Mouse (Mus musculus) kidney, adult 8-10 months (tissue): ENCODE measurements at regions not wholly inside any gene's neighbourhood (a gene's known extent, or its start where the extent isn't known, plus 50 kb on each side); places are given as distances from the start of the nearest gene placed in this dataset.

Experiments
- DNase-seq, 2 experiments: peaks; one replicate each; pipeline ENCODE4 v3.0.0; 2022

DNA sequence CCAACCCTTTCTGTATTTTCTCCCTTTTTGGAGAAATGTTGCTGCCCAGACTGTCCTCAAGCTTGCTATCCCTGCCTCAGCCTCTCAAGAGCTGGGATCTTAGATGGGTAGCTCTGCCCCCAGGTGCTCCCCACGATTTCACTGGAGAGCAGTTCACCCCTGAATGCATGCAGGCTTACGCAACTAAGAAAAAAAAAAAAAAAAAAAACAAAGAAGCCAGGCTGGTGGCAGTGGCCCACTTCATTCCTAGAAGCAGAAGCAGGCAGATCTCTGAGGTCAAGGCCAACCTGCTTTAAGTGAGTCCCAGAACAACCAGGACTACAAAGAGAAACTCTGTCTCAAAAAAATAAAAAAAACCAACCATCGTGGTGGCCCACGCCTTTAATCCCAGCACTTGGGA is 51.2 kb upstream of the Fbxo11 start:
- DNase-seq: no peak

DNA sequence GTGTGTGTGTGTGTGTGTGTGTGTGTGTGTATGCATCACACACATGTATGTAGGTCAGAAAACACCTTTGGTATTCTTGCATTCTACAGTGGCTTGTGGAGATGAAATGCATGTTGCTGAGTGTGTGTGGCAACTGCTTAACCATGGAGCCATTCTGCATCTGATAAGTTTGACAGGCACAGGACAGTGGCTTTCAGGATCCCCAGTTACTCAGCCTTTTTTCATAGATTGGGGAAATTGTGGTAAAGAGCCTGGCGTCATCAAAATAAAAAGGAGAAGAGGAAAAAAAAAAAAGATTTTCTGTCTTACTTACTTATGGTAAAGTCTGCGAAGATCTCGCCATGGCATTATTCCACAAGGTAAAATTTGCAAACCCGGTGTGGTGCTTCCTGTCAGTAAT is 53.6 kb upstream of the Fbxo11 start:
- no peak for DNase-seq

DNA sequence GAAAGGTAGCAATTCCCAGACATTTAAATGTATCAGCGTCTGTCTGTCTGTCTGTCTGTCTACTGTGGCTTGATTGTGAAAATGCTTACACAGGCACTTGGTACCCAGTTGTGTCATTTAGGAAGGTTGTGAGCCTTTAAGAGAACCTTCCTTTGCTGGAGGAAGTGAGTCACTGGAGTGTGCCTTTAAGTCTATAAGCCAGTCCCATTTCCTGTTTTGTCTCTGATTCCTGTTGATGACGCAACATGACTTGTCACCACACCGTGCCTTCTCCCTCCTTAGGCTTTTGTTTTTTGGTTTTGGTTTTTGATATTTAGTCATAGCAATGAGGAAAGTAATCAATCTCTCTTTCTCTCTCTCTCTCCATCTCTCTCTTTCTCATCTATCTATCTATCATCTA is 58.6 kb upstream of the Fbxo11 start:
- no peak for DNase-seq

DNA sequence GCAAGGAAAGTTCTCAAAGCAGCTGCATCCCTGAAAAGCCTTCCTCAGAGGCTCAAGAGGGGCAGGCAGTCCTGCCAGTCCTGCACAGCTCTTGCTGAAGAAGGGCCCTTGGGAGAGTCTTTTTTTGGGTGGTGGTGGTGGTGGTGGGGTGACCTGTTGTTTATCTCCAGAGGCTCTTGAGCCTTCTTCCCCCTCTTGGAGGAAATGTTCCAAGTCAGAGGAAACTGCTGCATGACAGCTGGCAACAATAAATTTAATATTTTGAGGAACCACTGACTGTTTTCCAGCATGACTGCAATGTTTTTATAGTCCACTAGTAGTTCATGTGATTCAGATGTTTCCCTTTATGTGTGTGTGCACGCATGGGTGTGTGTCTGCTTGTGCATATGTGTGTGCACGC is 62.0 kb upstream of the Fbxo11 start:
- DNase-seq: no peak

DNA sequence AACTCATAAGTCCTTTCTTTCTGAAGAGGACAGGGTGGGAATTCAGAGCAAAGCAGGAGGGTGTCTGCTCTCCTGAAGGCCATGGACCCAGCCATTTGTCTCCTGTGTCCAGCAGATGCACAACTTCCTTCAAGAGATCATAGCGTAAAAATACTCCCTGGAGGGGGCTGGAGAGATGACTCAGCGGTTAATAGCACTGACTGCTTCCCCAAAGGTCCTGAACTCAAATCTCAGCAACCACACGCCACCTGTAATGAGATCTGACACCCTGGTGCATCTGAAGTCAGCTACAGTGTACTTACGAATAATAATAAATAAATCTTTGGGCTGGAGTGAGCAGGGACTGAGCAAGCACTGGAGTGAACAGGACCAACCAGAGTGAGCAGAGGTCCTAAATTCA is 66.2 kb upstream of the Fbxo11 start:
- DNase-seq: no peak

DNA sequence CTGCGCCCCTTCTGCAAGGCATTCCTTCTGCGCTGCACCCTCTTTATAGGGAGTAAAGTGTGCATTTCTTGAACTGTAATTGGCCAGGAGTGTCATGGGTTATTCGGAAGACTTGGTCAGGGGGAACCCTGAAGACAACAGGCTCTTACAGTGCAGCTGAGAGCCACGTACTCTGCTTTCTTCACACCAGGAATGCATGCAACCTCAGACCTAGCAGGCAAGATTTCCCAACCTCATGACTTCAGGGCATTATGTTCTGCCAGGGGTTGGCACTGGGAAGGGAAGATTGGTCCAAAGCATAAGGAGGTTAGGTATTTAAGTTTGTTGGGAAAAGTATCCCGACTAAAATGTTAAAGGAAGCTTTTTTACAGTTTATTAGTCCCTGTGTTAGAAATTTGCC is 66.9 kb upstream of the Fbxo11 start:
- no peak for DNase-seq

DNA sequence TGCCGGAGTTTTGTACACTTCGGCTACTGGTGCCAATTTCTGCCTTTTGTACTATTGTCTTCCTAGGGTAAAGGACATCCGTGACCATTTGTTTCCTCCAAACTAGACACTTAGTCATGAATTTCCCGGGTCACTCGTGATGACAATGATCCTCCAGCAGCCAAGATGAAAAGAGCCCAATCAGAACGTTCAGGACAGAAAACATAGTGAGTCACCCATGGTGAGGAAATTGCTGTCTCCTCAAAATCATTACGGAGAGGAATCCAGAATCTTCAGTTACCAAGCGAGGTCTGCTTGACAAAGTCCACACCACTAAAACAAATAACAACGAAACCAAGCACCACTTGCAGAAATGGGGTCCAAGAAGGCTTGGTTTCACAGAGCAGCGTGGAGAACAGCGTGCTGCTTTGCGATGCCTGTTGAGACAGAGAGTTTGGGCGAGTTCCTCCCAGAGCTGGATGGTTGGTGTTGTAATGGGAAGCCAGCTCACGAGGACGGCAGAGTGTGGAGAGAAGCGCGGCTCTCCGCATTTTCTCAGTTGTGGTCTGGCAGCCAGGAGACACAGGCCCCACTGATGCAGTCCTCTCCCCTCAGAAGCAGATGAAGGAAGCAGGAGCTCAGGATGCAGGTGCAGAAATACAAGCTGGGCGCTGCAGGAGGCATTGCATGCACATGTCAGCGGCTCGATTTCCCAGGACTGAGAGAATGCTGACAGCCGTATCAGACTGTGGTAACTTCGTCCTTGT is 67.7 kb upstream of the Fbxo11 start:
- DNase-seq: no peak

DNA sequence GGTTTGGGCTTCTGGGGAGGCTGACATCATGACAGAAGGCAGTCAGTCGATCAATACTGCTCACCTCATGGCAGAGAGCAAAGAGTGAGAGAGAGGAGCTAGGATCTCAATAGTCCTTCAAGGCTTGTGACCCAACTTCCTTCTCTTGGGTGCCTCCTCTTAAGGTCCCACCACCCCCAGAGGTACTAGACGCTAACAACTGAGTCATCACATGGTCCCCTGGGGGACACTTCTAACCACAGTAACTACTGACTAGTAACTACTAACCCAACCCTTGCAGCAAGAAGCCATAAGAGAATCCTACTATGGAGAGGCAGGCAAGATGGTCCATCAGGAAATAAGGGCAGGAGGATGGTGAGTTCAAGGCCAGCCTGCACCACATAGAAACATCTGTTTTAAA is 69.5 kb upstream of the Fbxo11 start:
- DNase-seq: no peak

DNA sequence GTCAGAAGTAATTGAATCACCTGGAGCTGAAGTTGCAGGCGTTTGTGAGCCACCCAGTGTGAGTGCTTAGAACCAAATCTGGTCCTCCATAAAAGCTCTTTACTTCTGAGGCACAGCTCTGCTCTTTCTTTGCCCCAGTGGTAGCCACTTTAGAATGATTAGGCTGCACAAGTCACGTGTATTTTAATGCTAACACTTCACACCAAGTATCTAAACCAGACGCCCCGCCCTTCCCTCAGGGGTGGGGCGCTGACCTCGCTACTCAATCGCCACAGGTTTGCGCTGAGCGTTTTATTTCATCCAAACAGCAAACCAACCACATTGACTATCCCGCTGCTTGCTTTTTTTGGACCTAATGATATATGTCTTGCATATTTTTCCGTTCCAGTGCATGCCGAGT is 76.4 kb upstream of the Fbxo11 start:
- no peak for DNase-seq

DNA sequence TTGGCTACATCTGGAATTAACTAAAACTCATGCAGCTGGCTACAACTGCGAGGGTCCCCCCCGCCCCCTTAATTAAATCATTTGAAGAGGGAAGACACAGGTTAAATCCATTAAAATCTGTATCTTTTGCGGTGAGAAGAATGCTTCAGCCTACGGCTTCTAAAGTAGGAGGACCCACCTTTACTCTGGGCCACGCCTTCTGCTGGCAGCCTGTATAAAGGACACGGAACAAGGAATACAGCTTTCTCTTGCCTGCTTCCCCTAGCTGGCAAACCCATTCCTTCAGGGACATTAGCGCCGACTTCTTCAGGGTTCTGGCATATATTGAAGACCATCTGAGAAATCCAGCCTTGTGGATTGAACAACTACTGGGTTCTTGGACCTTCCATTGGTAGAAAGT is 76.9 kb upstream of the Fbxo11 start:
- DNase-seq: no peak

DNA sequence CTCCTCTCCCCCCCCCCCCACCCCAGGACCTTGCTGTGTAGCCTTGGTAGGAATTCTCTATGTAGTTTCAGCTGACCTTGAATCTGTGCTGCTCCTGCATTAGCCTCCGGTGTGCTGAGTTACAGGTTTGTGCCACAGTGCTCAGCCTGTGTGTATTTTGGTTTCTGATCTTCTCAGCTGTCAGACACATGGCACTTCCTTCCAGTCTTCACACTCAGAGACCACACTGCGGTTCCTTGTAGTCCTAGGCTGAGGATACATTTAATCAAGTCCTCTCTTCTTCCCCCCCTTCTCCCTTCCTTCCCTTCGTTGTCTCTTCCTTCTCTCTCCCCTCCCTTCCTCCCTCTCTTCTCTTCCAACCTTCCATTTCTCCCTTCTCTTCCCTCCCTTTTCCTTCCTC is 77.7 kb upstream of the Fbxo11 start:
- DNase-seq: no peak

DNA sequence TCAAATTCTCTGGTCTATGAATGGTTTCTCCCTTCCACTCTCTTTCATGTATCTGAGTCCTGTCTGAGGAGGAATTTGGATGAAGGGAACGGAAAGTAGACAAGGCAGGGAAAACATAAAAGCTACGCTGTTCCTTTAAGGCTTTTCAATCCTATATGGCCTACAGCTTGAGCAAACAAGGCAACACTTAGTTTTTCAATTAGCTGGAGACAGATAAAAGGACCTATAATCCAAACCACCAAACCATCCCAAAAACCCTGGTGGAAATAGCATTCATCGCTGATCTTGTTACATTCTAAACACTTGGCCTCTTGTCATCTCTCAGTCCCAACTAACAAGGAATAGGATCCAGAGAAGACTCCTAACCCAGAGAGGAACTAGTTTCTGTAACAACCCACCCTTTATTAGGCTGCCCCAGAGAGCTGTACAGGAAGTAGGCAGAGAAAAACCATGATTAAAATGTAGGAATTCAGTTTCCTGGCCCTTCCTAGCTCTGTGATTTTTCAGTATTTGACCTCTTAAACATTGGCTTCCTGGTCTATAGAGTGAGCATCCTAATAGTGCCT is 78.4 kb upstream of the Fbxo11 start:
- DNase-seq: no peak

DNA sequence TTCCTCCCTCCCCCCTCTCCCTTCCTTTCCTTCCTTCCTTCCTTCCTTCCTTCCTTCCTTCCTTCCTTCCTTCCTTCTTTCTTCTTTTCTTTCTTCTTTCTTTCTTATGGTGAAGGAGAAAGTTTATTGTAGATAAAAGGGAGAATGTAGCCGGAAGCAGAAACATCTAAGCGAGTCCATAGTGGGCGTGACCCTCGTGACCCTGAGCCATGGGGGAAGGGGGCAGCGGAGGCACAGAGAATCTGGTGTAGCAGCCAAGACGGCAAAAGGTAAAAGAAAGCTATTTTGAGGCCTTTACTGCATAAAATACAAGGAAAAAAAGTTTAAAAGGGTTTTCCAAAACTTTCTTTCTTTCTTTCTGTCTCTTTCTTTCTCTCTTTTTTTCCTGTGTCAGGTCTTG is 93.5 kb upstream of the Fbxo11 start:
- no peak for DNase-seq

DNA sequence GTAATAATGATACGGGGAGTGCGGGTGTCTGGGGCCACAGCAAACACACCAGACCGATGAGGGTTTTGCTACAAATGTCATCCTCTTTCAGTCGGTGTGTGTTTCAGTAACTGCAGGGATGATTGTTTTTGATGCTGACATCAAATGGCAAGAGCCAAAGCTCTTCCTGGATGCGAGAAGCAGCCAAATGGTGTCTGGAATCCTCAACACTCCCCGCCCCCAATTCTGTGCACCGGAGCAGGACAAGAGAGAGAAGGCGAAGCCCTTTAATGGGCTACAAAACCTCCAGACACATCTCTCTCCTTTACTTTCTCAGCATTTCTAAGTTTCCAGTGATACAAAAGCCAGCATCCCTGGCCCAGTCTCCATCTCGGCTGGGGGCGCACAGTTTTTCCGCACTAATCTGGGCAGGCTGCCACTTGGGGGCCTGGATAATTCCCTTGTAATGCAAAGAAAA is 94.1 kb upstream of the Fbxo11 start:
- DNase-seq: no peak

DNA sequence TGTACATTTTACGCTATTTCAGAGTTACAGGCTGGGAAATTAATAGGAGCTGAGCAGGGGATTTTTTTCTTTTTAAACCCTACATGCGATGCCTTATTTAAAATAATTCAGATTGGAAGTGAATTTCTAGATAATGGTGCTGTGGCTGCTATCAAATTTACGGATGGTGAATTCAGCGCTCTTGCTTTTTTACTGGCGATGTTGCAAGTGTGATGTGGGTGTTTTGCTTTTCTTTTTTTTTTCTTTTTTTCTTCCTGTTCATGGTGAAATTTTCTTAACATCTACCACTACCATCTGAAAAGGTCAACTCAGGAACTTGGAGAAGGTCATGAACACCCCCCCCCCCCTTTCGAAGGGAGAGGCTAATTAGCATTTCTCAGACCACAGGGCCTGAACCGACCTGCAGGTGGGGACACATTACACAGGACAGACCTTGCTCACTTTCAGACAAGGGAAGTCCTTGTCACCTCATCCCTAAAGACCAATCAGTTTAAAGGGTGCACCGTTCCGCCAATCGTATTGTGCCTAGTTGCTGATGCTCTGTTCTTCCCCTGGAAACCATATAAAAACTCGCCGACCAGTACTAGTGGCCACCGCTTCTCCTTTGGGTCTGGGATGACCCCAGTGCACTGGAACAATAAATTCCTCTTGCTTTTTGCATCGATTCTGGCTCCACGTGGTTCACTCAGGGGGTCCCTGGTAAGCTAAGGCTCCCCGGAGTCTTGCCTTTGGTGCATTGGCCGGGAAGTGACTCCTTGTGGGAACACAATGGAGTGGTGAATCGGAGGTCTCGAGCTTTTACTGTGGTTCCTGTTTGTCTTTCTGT is 95.0 kb upstream of the Fbxo11 start:
- DNase-seq: no peak

DNA sequence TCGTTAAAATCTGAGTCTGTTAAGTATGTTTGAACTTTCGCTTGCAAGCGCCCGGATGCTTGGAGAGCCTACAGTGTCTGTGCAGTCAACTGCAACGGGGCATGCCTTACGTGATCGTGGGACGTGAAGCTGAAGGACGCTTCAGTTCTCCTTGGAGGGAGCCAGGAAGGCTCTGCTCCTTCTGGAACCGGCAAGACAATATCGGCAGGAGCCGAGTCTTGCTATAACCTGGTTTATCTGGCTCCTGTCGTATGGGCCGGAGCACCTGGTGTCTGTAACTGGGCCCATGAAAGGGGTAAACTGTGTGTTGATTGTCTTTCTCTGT is 95.5 kb upstream of the Fbxo11 start:
- no peak for DNase-seq

DNA sequence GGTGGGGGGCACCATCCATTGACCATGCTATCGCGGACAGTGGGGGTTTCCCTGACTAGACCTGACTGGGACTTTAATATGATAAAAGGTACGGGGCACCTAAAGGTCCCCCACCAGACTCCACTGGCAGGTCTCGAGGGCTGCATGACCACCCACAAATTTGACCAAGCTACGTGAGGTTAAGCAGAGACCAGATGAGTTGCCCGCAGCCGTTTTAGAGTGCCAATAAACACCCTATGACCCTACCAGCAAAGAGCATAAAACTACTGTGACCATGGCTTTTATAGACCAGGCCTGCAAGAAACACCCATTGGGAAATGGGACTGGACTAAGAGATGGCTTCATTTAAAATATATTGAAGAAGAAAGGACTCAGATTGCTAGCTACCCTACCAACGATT is 96.7 kb upstream of the Fbxo11 start:
- DNase-seq: no peak

DNA sequence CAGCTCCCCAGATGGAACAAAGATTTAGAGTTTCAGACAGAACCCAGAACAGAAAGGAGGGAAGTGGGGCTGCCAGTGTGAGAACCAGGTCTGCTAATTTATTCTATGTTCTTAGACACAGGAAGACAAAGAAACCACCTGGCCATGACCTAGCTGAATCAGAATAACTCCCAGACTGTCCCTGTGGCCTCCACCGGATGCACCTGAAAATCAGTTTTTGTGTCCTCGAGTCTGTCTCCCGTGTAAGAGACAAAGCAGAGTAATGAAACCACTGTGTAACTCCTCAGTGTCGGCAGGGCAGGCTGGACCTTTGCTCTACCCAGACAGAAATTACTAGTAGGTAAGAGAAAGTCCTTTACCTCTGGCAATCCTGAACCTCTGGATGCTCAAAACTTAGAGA is 99.7 kb upstream of the Fbxo11 start:
- DNase-seq: no peak

DNA sequence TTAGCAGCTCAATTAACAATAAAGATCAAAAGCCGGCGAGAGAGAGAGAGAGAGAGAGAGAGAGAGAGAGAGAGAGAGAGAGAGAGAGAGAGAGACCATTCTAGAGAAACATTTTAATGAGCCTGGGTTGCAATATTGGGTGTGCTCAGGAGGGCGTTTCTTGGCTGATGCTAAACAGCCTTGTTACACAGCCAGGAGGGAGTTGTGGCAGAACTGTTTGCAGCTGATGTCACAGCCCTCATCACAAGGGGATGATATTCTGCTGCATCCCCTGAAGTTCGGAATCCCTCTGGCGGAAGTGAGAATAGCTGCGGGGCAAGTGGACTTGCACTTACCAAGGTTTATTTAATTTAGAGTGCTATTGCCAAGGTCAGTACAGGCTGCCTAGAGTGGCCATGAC is 100.7 kb upstream of the Fbxo11 start:
- no peak for DNase-seq

DNA sequence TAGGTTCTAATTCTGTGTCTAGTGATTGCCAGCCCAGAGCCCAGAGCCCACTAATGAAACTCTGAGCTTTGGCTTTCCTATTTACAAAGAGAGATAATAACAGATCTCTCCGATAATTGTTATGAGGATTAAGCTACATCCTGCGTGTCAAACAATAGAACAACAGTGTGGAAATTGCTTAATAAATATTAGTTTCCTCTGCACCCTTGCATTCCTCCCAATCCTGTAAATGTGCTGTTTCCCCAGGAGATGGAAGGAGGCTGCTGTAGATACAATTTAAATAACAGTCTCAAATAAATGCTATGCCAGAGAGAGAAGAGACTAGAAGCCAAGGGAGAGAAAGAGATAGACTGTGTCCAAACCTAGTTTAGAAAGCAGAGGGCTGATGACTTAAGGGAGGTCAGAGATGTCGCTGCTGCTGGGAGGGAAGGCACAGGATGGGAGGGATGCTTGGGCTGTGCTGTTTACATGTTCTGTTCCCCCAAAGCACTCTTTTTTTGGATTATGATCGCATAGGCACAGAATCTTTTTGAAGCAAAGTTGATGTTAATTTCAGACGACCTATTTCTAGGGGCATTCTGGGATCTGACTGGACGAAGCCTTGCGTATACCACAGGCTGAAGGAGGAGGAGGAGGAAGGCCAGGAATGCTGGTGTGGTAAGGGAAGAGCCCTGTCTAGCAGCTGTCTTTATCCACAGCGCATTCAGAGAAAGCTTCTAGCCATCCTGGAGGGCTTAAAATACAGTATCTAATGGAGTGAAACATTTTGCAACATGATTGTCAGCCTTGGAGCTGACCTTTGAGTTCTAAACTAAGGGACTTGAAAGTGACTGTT is 103.4 kb upstream of the Fbxo11 start:
- no peak for DNase-seq

DNA sequence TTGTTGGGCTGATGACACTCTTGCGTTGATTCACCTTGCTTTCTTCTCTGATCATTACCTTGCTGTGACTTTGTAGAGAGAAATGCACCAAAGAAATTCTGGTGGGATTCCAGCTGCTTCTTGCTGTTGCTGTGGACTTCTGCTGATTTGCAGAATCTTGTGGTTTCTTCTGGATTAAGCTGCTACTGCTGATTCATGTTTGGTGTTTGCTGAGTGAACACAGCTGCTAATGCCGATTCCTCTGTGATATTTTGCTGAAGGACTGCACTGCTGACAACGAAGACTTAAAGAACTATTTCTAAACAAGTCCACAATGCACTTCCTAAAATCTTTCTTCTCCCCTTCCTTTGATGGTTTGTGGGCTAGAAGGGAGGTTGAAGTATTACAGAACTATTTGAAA is 106.5 kb upstream of the Fbxo11 start:
- DNase-seq: no peak

DNA sequence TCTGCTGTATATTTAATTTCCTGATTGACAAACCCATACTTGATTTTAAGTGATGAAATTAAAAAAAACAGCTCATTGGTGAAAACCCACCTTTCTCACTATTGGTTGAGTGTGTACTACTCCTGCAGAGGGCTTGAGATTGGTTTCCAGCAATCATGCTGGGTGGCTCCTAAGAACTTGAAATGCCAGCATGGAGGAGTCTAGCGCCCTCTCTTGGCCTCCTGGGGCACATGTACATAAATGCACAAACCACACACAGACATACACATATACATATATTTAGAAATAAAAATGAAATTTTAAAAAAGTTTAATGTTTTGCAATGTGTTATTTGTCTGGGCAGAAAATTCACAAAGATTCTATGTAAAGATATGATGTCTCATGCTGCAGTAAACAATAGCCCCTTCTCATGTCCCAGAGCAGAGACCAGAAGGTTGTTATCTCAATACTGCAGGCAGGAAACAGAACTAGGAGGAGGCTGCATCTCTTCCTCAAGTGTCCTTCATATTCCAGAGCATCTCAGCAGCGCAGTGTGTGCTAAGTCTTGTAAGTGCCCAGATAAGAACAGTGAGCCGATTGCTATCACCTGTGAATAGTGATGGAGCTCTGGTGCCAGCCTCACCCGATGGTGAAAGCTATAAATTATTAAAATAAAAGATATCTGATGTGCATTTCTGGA is 108.4 kb upstream of the Fbxo11 start:
- no peak for DNase-seq

DNA sequence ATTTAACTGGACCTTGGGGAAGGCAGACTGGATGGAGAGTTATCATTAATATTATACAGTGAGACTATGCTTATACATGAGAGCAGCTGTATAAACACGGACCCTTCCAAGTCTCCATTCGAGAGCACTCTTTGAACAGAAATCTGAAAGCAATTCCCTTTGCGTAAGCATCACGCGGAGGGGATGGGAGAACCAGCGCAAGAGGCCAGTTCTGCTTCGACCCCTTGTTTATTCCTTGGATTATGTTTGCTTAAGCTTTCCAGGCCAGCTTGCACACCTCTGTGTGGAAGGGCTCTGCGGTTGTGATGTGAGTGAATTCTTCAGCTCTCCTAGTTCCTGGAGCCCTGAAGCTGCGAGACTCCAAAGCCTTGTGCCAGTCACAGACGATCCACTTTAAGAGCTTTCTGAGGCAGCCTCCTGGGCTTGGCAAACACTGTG is 109.2 kb upstream of the Fbxo11 start:
- no peak for DNase-seq
